Mouse (Mus musculus): ENCODE measurements at regions not wholly inside any gene's neighbourhood (a gene's known extent, or its start where the extent isn't known, plus 50 kb on each side); places are given as distances from the start of the nearest gene placed in this dataset.

DNA sequence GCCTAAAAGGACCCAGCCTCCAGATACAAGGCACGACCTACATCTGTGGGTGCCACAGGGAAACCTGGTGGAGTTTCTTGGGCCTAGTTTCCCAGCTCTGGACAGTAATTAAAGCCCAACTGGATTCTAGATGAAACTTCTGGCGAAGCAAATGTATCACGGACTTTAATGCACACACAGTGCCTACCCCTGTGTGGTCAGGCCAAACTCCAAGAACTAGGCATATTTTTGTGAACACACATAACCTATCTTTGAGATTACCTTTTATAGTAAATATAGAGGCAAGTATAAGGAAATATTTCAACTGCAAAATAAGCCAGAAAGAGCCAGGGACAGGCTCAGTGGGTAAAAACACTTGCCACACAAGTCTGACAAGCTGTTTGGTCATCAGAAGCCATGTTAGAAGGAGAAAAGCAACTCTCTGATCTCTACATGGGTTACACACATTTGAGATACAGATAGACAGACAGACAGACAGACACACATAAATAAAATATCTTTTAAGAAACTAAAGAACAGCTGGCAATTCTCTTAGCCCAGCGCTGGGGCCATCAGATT lies 63.7 kb upstream of the Cpm start:
- TF ChIP-seq CTCF (IDR thresholded peaks at IDR 0.05) (no peak), EP300 (IDR thresholded peaks at IDR 0.05) (no peak)

Measured in lung, postnatal 0 days (tissue).